Mouse (Mus musculus): ENCODE results near the gene Coq10b. TPM values are rescaled to one million over a fixed set of nuclear protein-coding genes. Genes with fewer than 3 reads are reported as not detected.
A peak's percentile ranks its signal among the peaks of the same experiment; 100 is the strongest.
"Not testable (repeated sequence)": the region's sequence is repeated elsewhere in the genome, so short reads cannot be mapped to it uniquely, and the experiment has no call there.

The Coq10b gene
- total RNA-seq, 2 experiments from 2014 or later, result 19.8 to 22.6 TPM

DNA sequence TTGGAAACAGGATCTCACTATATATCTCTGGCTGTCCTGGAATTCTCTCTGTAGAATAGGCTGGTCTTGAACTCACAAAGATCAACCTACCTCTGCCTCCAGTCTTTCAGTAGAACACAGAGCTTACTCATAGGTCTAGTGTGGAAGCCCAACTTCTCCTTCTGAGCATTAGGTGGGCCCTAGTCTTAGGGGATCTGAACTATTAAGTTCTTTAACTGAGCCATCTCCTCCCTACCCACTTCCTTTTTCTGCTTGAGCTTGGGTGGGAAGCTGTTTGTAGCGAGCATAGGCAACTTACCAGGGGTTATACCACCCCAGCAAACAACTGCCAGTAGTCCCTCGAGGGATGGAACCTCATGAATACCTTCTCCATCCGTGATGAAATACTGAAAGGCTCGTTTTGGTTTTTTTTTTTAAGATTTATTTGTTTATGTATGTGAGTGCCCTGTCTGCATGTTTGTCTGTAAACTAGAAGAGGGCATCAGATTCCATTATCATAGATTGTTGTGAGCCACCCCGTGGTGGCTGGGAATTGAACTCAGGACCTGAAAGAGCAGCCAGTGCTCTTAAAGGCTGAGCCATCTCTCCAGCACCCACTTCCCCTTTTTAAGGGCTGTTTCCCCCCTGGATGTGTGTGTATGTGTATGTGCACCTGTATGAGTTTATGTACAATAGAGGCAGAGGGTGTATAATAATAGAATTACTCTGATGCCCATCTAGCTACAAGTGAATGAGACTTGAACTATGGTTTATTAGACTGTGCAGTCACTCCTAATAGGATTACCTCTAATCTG is 2.9 kb downstream of the Coq10b start:
- DNase-seq (ENCODE audit: low spot score in 2 of 2), result no peak

- not testable (repeated sequence) for DNase-seq (ENCODE audit: low spot score in 2 of 2)
These were observed 5.8 kb downstream of the Coq10b start for GRCm38 (mm10) chr1:55058383-55058782.

DNA sequence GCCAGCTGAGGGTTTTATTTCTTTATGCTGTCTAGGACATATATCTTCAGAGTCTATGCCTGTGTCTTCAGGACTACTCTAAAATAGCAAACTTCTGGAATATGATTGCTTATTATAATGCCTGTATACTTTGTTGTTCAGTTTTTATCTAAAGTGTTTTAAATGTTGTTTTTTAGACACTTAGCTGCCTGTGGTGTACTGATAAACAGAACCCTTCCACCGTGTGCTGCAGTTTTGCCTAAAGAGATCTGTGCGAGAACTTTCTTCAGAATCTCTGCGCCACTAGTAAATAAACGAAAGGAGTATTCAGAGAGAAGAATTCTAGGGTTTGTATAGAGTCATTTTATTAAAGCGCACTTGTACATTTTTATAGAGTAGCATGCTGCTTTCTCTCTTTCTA is 8.5 kb downstream of the Coq10b start:
- no peak for DNase-seq (ENCODE audit: low spot score in 2 of 2)

GRCm38 (mm10) chr1:55061772-55062171 is 9.2 kb downstream of the Coq10b start:
- no peak for DNase-seq (ENCODE audit: low spot score in 2 of 2)

DNA sequence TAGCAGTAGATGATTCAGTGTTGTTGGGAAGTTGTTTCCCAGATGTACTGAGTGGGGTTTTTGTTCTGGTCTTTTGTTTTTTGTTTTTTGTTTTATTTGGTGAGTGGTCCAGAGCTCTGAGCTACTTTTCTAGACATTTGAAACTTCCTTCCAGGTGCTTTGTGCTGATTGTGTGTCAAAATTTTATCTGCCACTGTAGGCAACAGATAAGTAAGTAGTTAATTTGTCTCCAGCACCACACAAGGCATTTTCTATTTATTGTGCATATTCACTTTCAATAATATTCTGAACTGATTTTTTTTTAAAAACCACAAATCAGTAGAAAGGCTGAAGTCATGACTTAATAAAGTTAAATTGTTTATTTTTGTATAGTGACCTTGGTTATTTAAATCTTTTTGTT is 19.8 kb downstream of the Coq10b start:
- not testable (repeated sequence) for DNase-seq (ENCODE audit: low spot score in 2 of 2)

- DNase-seq (ENCODE audit: low spot score in 2 of 2), result no peak
These were observed 22.2 kb downstream of the Coq10b start for GRCm38 (mm10) chr1:55074757-55075156.

DNA sequence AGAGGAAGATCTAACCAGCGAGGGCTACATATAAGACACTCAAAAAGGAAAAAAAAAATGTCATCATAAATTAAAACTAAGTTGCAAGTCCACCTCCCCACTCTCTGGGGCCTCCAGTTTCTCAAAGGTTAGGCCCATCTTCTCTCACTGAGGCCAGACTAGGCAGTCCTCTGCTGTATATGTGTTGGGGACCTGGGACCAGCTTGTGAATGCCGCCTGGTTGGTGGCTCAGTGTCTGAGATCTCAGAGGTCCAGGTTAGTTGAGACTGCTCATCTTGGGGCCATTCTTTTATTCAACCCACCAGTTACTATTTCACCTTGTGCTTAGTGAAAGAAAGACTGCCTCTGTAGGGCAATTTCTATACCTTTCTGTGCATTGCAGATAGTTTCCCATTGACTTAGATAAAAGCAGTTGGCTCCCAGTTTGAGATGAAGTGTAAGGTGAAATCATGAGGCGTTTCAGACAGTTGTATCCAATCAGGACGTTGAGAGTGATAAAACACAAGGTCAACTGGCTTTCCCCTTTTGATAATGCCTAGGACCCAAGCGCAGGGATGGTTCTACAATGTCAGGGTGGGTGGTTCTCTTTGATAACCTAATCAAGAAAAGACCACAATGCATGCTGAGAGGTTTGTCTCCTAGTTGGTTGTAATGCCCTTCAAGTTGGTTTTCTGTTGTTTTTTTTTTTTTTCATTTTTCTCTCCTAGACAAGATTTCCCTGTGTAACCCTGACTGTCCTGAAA is 23.3 kb downstream of the Coq10b start:
- DNase-seq (ENCODE audit: low spot score in 2 of 2), result no peak

DNA sequence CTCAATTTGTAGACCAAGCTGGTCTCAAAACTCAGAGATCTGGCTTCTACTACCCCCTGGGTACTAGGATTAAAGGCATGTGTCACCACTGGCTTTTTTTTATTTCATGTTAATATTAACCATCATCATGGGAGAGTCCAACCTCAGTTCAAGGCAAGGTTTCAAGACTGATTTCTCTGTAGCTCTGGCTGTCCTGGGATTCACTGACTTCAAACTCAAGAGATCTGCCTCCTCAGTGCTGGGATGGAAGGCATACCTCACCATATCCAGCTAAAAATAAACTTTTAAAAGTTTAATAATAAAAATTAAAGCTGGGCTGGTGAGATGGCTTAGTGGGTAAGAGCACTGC is 23.8 kb downstream of the Coq10b start:
- DNase-seq (ENCODE audit: low spot score in 2 of 2), result no peak

DNA sequence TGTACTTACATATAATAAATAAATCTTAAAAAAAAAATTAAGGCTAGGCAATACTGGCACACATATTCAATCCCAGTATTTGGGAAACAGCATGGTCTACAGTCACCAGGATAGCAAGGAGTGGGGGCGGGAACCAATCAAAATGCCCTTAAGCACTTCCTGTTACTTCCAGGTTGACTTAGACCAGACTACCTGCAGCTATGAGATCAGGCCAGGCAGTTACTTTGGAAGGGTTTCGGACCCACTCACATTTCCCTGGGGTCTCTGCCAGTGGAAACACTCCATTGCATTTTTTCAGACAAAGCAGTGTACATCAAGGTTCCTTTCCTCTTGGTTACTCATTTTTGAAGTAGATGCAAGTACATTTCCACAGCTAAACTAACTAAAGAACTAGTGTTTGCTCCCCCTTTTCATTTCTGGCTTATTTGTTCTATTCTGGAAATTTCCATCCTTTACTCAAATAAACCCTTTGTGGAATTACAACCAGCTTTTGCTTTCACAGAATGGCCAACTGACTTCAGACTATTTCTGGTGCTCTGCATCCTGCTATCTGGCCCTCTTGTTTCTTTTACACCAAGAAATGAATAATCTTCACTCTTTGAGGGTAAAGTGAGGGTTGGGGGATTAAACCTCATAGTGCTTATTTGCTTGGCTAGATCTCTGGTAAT is 24.4 kb downstream of the Coq10b start:
- DNase-seq (ENCODE audit: low spot score in 2 of 2), result no peak

- DNase-seq (ENCODE audit: low spot score in 2 of 2), result no peak
These were observed 27.1 kb downstream of the Coq10b start for GRCm38 (mm10) chr1:55079677-55080076.

DNA sequence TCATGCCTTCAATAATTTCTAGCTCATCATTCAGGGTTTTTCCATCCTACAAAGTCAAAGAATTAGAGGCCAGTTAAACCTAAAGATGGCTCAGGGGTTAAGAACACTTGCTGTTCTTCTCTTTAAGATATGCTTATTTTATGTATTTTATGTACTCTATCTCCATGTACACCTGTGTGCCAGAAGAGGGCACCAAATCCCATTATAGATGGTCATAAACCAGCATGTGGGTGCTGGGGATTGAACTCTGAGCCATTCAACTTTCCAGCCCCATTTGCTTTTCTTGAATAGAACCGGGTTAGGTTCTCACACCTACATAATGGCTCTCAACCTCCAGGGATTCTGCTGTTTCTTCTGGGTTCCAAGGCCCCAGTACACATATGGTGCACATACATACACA is 29.5 kb downstream of the Coq10b start:
- DNase-seq (ENCODE audit: low spot score in 2 of 2), result no peak

DNA sequence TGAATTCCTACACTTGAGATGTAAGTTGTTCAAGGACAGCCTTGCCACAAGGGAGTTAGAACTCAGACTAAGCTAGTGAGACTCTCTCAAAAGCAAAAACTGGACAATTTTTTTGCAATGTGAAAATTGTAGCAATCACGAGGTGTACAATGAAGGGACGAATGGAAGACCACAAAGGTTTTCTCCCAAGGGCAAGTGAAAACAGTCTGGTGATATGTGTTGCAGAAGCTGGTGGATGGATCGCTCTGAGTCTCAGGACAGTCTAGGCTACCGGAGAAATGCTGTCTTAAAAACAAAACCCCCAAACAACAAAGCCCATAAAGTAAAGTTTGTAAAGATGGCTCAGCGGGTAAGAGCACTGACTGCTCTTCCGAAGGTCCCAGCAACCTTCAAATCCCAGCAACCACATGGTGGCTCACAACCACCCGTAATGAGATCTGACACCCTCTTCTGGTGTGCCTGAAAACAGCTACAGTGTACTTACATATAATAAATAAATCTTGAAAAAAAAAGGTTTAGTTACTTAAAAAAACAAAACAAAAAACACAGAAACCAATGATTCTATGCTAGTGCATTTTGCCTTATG is 33.3 kb downstream of the Coq10b start:
- no peak for DNase-seq (ENCODE audit: low spot score in 2 of 2)

DNA sequence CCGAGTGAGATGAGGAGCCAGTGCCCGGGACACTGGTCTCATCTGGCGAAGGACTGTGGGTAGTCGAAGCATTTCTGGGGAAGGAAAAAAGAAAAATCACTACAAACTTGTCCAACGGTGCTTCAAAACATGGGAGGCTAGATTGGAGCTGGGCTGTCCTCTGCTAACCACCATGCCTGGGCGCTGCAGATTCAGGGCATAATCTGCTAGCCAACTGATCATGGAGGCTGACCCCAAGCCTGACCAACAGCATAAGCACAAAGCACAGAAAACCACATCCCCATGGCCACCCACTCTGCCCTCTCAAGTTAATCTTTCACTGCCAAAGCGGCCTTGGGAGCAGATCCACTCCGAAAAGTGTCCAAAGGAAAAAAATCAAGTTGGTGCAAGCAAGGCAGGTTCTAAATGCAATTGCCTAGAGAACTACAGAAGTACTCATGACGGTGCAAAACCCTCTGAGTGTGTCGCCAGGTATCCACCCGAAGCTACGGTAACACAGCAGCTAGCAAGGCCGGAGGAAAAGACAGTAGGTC is 34.4 kb downstream of the Coq10b start:
- no peak for DNase-seq (ENCODE audit: low spot score in 2 of 2)

- DNase-seq (ENCODE audit: low spot score in 2 of 2), result no peak
These were observed 34.9 kb downstream of the Coq10b start for GRCm38 (mm10) chr1:55087401-55087904.

DNA sequence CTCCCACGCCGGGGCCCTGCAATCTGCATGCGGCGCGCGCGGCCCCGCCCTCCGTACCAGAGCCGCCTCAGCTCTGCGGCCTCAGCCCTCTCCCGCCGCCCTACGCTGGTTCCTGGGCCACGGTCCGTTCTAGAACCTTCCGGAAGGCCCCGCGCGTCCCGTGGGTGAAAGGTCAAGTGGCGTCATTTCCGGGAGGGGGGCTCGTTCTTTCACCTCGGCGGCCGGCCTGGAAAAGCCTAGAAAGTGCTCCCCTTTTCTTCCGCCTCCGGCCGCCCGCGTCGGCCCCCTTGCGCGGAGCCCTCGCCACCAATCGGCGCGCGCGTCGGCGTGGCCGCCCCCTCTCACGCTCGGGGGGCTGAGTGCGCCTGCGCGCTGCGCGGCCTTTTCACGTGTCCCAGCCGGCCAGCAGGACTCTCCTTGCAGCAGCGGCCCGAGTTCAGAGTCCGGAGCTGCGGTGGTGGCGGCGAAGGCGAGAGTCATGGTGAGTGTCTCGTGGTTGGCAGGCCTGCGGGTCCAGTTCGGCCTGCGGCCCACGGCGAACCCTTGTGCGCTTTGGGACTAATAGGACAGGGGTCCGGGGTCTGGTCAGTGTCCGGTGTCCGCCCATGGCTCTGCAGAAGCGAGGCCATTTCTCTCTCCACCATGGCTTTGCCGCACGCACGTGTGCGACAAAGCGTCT is 35.5 kb downstream of the Coq10b start, which contains the start of the genes Hspe1 and Hspd1:
Gene Hspe1, plus strand, starts transcription at position 201 of the 679 bp plus-strand sequence.
Gene Hspd1, minus strand, starts transcription at position 312 of the 679 bp plus-strand sequence.
- peak; percentile 97 to 99 for DNase-seq (ENCODE audit: low spot score in 2 of 2)

DNA sequence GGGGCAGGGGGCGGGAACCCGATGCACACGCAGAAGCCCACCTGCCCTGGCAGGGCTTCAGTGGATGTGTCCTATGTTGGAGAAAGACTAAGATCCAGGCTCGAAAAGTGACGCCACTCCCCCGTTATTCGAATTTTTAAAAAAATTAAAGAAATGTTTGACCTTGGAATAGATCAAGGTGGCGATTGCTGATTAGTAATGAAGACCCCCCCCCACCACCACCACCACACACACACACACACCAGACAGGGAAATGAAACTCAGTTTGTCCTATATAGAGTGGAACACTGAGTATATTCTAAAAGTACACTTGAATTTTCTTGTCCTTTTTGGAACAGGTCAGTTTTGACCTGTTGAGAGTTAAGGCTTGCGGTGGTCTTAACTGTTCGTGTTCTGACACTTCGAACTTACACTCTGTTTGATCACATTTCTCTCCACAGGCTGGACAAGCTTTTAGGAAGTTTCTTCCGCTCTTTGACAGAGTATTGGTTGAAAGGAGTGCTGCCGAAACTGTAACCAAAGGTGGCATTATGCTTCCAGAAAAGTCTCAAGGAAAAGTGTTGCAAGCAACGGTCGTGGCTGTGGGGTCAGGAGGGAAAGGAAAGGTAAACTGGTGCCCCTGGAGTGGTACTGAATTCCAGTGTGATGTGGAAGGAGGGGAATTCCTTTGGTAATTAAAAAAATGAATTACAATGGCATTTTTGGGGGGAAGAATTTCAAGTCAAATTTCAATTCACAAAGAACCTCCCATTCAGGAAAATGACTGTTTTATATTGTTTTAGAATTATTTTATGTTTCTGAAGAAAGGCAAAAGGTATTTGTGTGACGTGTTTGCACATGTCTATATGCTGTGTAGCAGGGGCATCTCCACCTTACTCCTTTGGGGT is 36.3 kb downstream of the Coq10b start:
- no peak for DNase-seq (ENCODE audit: low spot score in 2 of 2)

- DNase-seq (ENCODE audit: low spot score in 2 of 2), result no peak
These were observed 37.0 kb downstream of the Coq10b start for GRCm38 (mm10) chr1:55089498-55090064.

GRCm38 (mm10) chr1:55092056-55092455 is 39.5 kb downstream of the Coq10b start:
- DNase-seq (ENCODE audit: low spot score in 2 of 2), result no peak

DNA sequence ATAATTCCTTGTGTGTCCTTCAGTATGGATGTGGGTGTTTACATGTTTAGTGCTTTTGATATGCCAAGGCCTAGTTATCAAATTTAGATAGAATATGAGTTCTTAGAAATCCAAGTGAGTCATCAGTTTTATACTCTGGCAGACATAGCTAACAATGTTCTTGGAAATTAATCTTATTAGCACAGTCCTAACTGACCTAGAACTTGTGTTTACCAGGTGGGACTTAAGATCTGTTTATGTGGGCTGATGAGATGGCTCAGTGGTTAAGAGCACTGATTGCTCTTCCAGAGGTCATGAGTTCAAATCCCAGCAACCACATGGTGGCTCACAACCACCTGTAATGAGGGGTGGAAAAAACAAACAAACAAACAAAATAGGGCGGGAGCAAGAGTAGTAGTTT is 39.9 kb downstream of the Coq10b start:
- no peak for DNase-seq (ENCODE audit: low spot score in 2 of 2)
